Mouse (Mus musculus): ENCODE data around the gene Zfp202. TPM values are rescaled to one million over a fixed set of nuclear protein-coding genes. Genes with fewer than 3 reads are reported as not detected.
"Not testable (repeated sequence)": the region's sequence is repeated elsewhere in the genome, so short reads cannot be mapped to it uniquely, and the experiment has no call there.

The Zfp202 gene
- total RNA-seq (2021), result 1 to 10 TPM; 3.3 to 3.5 TPM
- long read RNA-seq, experiment 1, partial matches to known transcripts, result 2 of 4 reads
- long read RNA-seq, experiment 1, other reads (novel, unspliced or antisense), result 0 of 4 reads
- long read RNA-seq, experiment 2, partial matches to known transcripts, result 0 of 4 reads
- long read RNA-seq, experiment 2, other reads (novel, unspliced or antisense), result 1 of 4 reads

- peak; percentile 88 for DNase-seq (ENCODE audit: low spot score in 2 of 2)
Measured at GRCm38 (mm10) chr9:40192098-40193038, at the start of gene Zfp202. Gene Zfp202 (plus strand): TSS chr9:40192316.

DNA sequence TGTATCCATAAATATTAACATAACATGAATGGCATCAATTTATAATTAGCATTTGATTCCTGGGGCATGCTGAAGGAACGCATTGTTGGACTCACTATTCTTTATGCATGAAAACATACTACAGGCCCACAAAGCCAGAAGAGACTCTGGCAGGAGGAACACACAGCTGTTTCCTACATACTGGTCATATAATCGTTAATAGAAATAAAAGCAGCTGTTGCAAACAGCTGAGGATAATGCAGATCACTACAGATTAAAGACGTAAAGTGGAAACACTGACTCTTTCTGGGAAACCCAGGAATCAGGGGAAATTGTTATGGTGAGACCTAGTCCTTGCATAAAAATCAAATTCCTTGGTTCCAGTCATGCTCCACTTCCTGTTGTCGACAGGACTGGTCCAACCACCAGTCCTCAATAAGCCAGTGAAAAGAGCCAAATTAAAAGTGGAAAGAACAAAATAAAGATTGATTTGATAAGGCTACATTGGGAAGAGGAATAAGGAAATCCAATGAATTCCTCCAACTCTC, 36.9 kb upstream of the Zfp202 start:
- no peak for DNase-seq (ENCODE audit: low spot score in 2 of 2)

GRCm38 (mm10) chr9:40166446-40166845, 25.7 kb upstream of the Zfp202 start:
- DNase-seq (ENCODE audit: low spot score in 2 of 2), result peak in 1 of 2 experiments; percentile 6

DNA sequence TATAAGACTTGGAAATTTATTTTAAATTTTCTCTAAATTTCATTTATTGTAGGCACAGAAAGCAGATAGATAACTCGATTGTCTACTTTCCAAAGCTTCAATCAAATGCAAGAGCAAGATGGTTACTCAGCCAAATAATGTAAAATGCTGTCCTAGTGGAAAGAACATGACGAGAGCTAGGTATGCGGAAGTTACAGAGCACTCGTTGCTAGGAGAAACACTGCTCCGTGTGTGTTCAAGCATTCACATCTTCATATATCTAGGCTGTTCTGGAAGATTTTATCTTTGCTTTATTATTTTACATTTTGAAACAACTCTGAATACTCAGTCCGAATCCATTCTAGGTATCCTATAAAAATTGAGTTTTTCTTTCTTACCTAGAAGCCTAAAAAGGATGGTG, 15.1 kb upstream of the Zfp202 start:
- DNase-seq (ENCODE audit: low spot score in 2 of 2), result no peak

DNA sequence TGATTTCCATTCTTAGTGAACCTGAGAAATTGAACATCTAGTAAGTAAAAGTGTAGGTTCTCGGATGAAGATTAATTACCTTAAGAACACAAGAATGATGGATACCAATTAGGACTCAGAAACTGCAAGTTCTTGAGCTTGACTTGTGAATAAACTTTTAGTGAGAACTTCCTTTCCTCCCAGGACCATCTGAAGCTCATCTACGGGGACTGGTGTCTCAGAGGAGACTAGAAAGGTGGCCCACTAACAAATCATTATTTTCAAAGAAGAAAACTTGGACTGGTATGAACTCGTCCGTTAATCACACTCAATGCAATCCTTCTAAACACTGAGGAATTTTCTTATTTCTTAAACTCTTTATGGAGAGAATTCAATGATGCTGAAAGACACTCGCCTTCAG, 11.5 kb upstream of the Zfp202 start, which contains the start of gene Olfr986:
Gene Olfr986 (plus strand): TSS at position 301 of the 400 bp plus-strand sequence.
- DNase-seq (ENCODE audit: low spot score in 2 of 2), result no peak

DNA sequence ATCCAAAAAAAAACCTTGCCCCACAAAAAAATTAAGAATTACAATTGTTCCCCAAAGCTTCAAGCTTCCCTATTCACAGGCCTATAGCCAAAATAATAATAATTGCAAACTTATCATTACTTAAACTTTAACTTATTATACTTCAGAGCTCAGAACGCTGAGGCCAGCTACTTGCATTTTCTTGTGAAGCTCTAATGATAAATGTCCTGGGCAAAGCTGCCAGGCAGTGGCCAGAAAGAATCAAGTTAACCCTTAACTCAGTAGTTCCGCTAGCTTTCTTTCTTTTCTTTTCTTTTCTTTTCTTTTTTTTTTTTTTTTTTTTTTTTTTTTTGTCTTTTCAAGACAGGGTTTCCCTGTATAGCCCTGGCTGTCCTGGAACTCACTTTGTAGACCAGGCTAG, 7.0 kb upstream of the Zfp202 start:
- not testable (repeated sequence) for DNase-seq (ENCODE audit: low spot score in 2 of 2)

- no peak for DNase-seq (ENCODE audit: low spot score in 2 of 2)
Measured at GRCm38 (mm10) chr9:40191086-40191876, 835 bp upstream of the Zfp202 start.

DNA sequence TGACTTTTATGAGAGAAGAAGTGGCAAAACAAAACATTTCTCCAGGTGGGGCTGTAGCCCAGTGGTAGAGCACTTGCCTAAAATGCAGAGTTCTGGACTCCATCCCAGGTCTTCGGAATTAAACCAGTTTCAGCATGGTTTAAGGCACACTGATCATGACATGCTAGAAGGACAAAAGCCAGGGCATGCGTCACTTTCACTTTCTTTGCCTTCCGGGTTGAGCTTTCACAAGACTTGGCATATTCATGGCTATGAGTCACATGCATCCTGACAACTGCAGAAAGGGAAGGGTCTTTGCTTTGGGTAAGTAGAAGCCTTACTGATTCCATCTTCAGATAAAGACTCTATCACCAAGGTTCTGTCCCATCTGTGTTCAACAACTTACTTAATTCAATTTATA, 3.9 kb downstream of the Zfp202 start:
- no peak for DNase-seq (ENCODE audit: low spot score in 2 of 2)

DNA sequence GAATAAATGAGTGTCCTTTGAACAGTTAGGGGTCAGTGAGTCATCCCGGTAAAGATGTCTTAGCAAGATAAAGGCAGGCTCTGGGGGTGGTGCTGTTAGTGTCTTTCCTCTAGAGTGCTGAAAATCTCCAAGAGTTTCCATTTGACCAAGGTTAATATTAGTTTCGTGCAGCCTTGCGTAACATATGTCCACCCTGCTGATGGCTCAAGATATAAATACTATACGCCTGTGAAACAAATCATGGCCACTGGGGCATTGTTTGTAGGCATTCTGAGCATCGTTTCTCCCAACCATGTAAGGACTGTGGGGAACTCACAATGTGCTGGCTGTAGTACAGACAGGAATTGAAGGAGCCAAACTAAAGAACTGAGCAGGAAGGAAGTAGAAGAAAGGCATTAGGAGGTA, 14.4 kb downstream of the Zfp202 start:
- no peak for DNase-seq (ENCODE audit: low spot score in 2 of 2)

- DNase-seq (ENCODE audit: low spot score in 2 of 2), result no peak
Measured at GRCm38 (mm10) chr9:40210744-40211143, 18.6 kb downstream of the Zfp202 start.

- no peak for DNase-seq (ENCODE audit: low spot score in 2 of 2)
Measured at GRCm38 (mm10) chr9:40214058-40214457, 21.9 kb downstream of the Zfp202 start.

DNA sequence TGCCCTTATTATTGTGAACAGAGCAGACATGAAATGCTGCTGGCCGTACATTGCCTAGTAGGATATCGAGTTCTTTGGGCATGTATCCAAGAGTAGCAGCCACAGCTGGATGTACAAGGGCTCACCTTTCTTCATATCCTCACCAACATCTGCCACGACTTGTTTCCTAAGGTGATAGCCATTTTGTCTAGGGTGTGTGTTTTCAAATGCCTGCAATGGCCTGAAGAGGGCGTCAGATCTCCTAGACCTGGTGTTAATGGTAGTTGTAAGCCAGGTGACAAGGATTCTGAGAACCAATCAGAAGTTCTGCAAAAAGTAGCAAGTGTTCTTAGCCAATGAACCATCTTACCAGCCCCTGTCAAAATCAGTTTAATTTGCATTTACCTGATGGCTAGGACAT, 24.5 kb downstream of the Zfp202 start:
- no peak for DNase-seq (ENCODE audit: low spot score in 2 of 2)

DNA sequence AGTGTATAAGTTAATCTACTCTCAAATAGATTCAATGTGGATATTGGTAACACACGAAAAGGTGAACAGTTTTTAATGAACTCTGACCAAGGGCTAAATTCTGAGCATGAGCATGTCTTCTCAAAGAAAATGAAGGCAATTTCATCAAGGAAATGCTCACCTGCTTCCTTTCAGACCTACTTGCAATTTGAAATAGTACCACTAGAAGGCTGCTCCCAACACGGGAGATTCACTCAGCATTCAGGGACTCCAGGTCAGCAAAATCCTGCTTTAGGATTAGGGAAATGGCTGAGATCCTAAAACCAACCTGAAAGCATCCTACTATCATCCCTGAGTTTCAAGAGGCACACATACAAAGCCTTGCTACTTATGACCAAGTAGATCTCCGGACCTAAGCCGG, 32.2 kb downstream of the Zfp202 start:
- DNase-seq (ENCODE audit: low spot score in 2 of 2), result no peak

DNA sequence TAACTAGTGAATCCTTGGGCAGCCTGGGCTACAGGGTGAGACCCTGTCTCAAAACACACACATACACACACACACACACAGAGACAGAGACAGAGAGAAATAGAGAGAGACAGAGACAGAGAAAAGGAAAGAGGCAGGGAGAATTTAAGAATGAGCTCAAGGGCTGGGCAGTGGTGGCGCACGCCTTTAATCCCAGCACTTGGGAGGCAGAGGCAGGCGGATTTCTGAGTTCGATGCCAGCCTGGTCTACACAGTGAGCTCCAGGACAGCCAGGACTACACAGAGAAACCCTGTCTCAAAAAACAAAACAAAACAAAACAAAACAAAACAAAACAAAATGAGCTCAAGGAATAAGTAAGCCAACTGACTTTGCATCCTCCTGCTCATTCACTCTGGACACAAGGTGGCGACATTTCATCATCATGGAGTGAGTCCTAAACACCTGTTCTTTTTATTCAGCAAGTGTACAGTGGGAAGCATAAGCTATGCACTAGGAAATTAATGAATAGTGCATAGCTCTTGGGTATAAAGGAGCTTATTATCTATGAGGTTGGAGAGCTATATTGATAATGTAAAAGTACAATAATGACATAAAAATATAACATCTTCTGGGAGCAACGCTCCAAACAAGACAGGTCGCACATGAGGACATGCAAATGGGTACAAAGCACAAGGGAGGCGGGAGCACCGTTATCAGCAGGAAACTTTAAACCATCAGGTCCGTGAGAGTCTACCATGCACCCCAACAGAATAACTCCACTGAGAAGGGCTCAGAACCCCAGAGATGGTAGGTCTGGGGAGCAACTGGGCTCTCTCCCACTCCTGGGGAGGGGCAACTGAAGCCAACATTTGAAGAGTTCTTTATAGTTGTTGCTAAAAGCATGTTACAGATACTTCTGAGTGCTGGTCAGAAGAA, 36.0 kb downstream of the Zfp202 start:
- DNase-seq (ENCODE audit: low spot score in 2 of 2), result peak in 1 of 2 experiments; percentile 62

DNA sequence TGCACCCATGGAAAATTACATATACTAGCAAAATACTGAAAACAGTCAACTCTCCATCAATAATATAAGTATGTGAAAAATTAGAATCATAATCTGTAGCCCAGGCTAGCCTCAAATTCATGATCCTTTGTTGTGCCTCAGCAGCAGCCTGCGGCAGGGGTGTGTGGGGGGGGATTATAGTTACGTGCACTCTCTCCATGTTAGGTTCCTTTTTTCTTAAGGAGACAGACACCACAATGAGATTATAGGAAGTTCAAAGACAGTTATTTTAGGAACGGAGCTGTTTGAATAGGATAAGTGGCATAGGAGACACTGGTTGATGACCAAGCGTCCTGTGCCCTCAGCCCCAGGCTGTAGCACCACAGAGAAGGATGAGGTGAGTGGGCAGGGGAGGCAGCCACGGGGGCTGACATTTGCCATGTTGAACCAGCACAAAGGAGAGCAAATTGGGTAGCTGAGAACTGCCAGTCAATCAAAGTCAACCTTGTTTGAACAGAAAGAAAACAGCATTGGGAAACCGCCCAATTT, 36.8 kb downstream of the Zfp202 start:
- no peak for DNase-seq (ENCODE audit: low spot score in 2 of 2)

- DNase-seq (ENCODE audit: low spot score in 2 of 2), result no peak
Measured at GRCm38 (mm10) chr9:40229479-40229878, 37.4 kb downstream of the Zfp202 start.

DNA sequence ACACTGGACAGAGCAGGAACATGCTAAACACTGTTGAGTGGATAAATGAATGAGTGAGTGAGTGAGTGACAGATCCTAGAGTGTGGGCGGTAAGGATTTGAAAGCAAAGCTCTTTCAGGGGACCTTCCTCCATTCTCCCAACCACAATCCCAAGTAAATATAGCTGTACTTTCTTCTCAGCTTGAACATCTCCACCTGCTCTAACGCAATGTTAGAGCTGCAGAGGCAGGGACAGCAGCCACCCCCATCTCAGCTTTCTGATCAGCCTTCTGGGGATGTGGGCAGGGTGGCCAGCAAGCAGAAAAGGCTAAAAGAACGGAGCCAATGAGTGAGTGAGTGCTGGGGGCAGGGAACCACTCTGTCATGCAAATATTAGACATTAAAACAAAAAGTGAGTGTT, 38.9 kb downstream of the Zfp202 start:
- no peak for DNase-seq (ENCODE audit: low spot score in 2 of 2)

GRCm38 (mm10) chr9:40234233-40235072, 42.3 kb downstream of the Zfp202 start:
- DNase-seq (ENCODE audit: low spot score in 2 of 2), result no peak

GRCm38 (mm10) chr9:40235220-40235619, 43.1 kb downstream of the Zfp202 start:
- DNase-seq (ENCODE audit: low spot score in 2 of 2), result no peak
